Mouse (Mus musculus): ENCODE data around the gene Rbfox1. TPM values are rescaled to one million over a fixed set of nuclear protein-coding genes. Genes with fewer than 3 reads are reported as not detected.

Rbfox1 gene
- polyA plus RNA-seq, 1 experiment from 2014 or later, result 3.3 TPM

GRCm38 (mm10) chr16:6034876-6035275 is 149.7 kb downstream of the Rbfox1 start:
- no peak overlapping the region for H3K27ac ChIP-seq
- no peaks in the 10 kb centered on the region for H3K9me3 ChIP-seq (replicated peaks; ENCODE audit: low read length)
- no peak for DNase-seq (ENCODE audit: low spot score)
- 79% methylated on average over 3 of the region's 3 CpGs for WGBS
- H3K4me3 ChIP-seq (replicated peaks; ENCODE audit: low read depth, low read length), result no peak overlapping the region
- H3K36me3 ChIP-seq (ENCODE audit: insufficient read depth, low read length), result no peaks in the 10 kb centered on the region
- no peak for ATAC-seq (replicated peaks; ENCODE audit: low FRiP score, low read depth)
- no peaks in the 10 kb centered on the region for H3K4me1 ChIP-seq (replicated peaks; ENCODE audit: insufficient read depth, low read length)
- H3K9ac ChIP-seq (ENCODE audit: low read depth, low read length), result no peak overlapping the region
- no peak overlapping the region for H3K4me2 ChIP-seq (ENCODE audit: low read length)
- no peaks in the 10 kb centered on the region for H3K27me3 ChIP-seq (ENCODE audit: insufficient read depth, low read length)
- TF ChIP-seq CTCF (IDR thresholded peaks at IDR 0.05; ENCODE audit: low read depth), result no peak

GRCm38 (mm10) chr16:6037009-6037408 is 151.9 kb downstream of the Rbfox1 start:
- Histone ChIP-seq H3K36me3 (ENCODE audit: insufficient read depth, low read length) (no peaks in the 10 kb centered on the region), H3K27me3 (ENCODE audit: insufficient read depth, low read length) (no peaks in the 10 kb centered on the region), H3K4me2 (ENCODE audit: low read length) (no peak overlapping the region), H3K27ac (no peak overlapping the region), H3K4me1 (replicated peaks; ENCODE audit: insufficient read depth, low read length) (no peaks in the 10 kb centered on the region), H3K9ac (ENCODE audit: low read depth, low read length) (no peak overlapping the region), H3K9me3 (replicated peaks; ENCODE audit: low read length) (no peaks in the 10 kb centered on the region), H3K4me3 (replicated peaks; ENCODE audit: low read depth, low read length) (no peak overlapping the region)
- WGBS, result 76% methylated on average over 7 of the region's 7 CpGs
- ATAC-seq (replicated peaks; ENCODE audit: low FRiP score, low read depth), result no peak
- no peak for DNase-seq (ENCODE audit: low spot score)
- TF ChIP-seq CTCF (IDR thresholded peaks at IDR 0.05; ENCODE audit: low read depth), result no peak

GRCm38 (mm10) chr16:6042766-6043165 is 157.6 kb downstream of the Rbfox1 start:
- ATAC-seq (replicated peaks; ENCODE audit: low FRiP score, low read depth), result no peak
- no peaks in the 10 kb centered on the region for H3K4me1 ChIP-seq (replicated peaks; ENCODE audit: insufficient read depth, low read length)
- no peak overlapping the region for H3K27ac ChIP-seq
- no peaks in the 10 kb centered on the region for H3K9me3 ChIP-seq (replicated peaks; ENCODE audit: low read length)
- no peak for DNase-seq (ENCODE audit: low spot score)
- 72% methylated on average over 3 of the region's 3 CpGs for WGBS
- no peak overlapping the region for H3K4me2 ChIP-seq (ENCODE audit: low read length)
- H3K4me3 ChIP-seq (replicated peaks; ENCODE audit: low read depth, low read length), result no peak overlapping the region
- no peaks in the 10 kb centered on the region for H3K36me3 ChIP-seq (ENCODE audit: insufficient read depth, low read length)
- no peaks in the 10 kb centered on the region for H3K27me3 ChIP-seq (ENCODE audit: insufficient read depth, low read length)
- TF ChIP-seq CTCF (IDR thresholded peaks at IDR 0.05; ENCODE audit: low read depth), result no peak
- H3K9ac ChIP-seq (ENCODE audit: low read depth, low read length), result no peak overlapping the region

GRCm38 (mm10) chr16:6048601-6049000 is 163.4 kb downstream of the Rbfox1 start:
- H3K27ac ChIP-seq, result no peak overlapping the region
- H3K9ac ChIP-seq (ENCODE audit: low read depth, low read length), result no peak overlapping the region
- no peaks in the 10 kb centered on the region for H3K9me3 ChIP-seq (replicated peaks; ENCODE audit: low read length)
- no peak for TF ChIP-seq CTCF (IDR thresholded peaks at IDR 0.05; ENCODE audit: low read depth)
- no peaks in the 10 kb centered on the region for H3K27me3 ChIP-seq (ENCODE audit: insufficient read depth, low read length)
- no peaks in the 10 kb centered on the region for H3K36me3 ChIP-seq (ENCODE audit: insufficient read depth, low read length)
- whole genome bisulfite sequencing, result 84% methylated on average over 1 of the region's 1 CpGs
- ATAC-seq (replicated peaks; ENCODE audit: low FRiP score, low read depth) (no peak), DNase-seq (ENCODE audit: low spot score) (no peak)
- H3K4me3 ChIP-seq (replicated peaks; ENCODE audit: low read depth, low read length), result no peak overlapping the region
- H3K4me2 ChIP-seq (ENCODE audit: low read length), result no peak overlapping the region
- no peaks in the 10 kb centered on the region for H3K4me1 ChIP-seq (replicated peaks; ENCODE audit: insufficient read depth, low read length)

- no peak for DNase-seq (ENCODE audit: low spot score)
Measured at GRCm38 (mm10) chr16:6062495-6062894, 177.3 kb downstream of the Rbfox1 start.

GRCm38 (mm10) chr16:6065481-6065880 is 180.3 kb downstream of the Rbfox1 start:
- no peak for TF ChIP-seq CTCF (IDR thresholded peaks at IDR 0.05; ENCODE audit: low read depth)
- WGBS, result 83% methylated on average over 4 of the region's 4 CpGs

More at GRCm38 (mm10) chr16:6062495-6062894, 177.3 kb downstream of the Rbfox1 start:
- Histone ChIP-seq H3K27ac (no peak overlapping the region), H3K4me1 (replicated peaks; ENCODE audit: insufficient read depth, low read length) (no peaks in the 10 kb centered on the region), H3K27me3 (ENCODE audit: insufficient read depth, low read length) (no peaks in the 10 kb centered on the region), H3K4me2 (ENCODE audit: low read length) (no peak overlapping the region), H3K9ac (ENCODE audit: low read depth, low read length) (no peak overlapping the region), H3K36me3 (ENCODE audit: insufficient read depth, low read length) (no peaks in the 10 kb centered on the region), H3K4me3 (replicated peaks; ENCODE audit: low read depth, low read length) (no peak overlapping the region), H3K9me3 (replicated peaks; ENCODE audit: low read length) (no peaks in the 10 kb centered on the region)
- 69% methylated on average over 1 of the region's 1 CpGs for WGBS
- no peak for TF ChIP-seq CTCF (IDR thresholded peaks at IDR 0.05; ENCODE audit: low read depth)
- ATAC-seq (replicated peaks; ENCODE audit: low FRiP score, low read depth), result no peak; the same call in 1 of the 2 replicates

GRCm38 (mm10) chr16:6075442-6076050 is 190.4 kb downstream of the Rbfox1 start:
- WGBS, result 66% methylated on average over 10 of the region's 10 CpGs
- H3K36me3 ChIP-seq (ENCODE audit: insufficient read depth, low read length), result no peaks in the 10 kb centered on the region
- TF ChIP-seq CTCF (IDR thresholded peaks at IDR 0.05; ENCODE audit: low read depth), result no peak
- no peaks in the 10 kb centered on the region for H3K4me1 ChIP-seq (replicated peaks; ENCODE audit: insufficient read depth, low read length)
- H3K27me3 ChIP-seq (ENCODE audit: insufficient read depth, low read length), result no peaks in the 10 kb centered on the region
- no peak overlapping the region for H3K4me3 ChIP-seq (replicated peaks; ENCODE audit: low read depth, low read length)
- ATAC-seq (replicated peaks; ENCODE audit: low FRiP score, low read depth) (no peak), DNase-seq (ENCODE audit: low spot score) (no peak)
- no peak overlapping the region for H3K4me2 ChIP-seq (ENCODE audit: low read length)
- H3K27ac ChIP-seq, result no peak overlapping the region
- H3K9me3 ChIP-seq (replicated peaks; ENCODE audit: low read length), result no peaks in the 10 kb centered on the region
- no peak overlapping the region for H3K9ac ChIP-seq (ENCODE audit: low read depth, low read length)

More at GRCm38 (mm10) chr16:6065481-6065880, 180.3 kb downstream of the Rbfox1 start:
- no peaks in the 10 kb centered on the region for H3K27me3 ChIP-seq (ENCODE audit: insufficient read depth, low read length)
- H3K9ac ChIP-seq (ENCODE audit: low read depth, low read length), result no peak overlapping the region
- no peak for ATAC-seq (replicated peaks; ENCODE audit: low FRiP score, low read depth)
- no peaks in the 10 kb centered on the region for H3K4me1 ChIP-seq (replicated peaks; ENCODE audit: insufficient read depth, low read length)
- H3K4me3 ChIP-seq (replicated peaks; ENCODE audit: low read depth, low read length), result no peak overlapping the region
- no peak overlapping the region for H3K4me2 ChIP-seq (ENCODE audit: low read length)
- DNase-seq (ENCODE audit: low spot score), result no peak
- no peak overlapping the region for H3K27ac ChIP-seq
- H3K9me3 ChIP-seq (replicated peaks; ENCODE audit: low read length), result no peaks in the 10 kb centered on the region
- H3K36me3 ChIP-seq (ENCODE audit: insufficient read depth, low read length), result no peaks in the 10 kb centered on the region

Data from kidney, postnatal 0 days (tissue).